Mouse (Mus musculus) left cerebral cortex, adult 8-10 months (tissue): ENCODE measurements around the gene Cisd3. TPM values are rescaled to one million over a fixed set of nuclear protein-coding genes. Genes with fewer than 3 reads are reported as not detected.

Source experiments
- microRNA-seq, 2 experiments: library from miRNA; unstranded; fragments of <30 nt; microRNA quantifications; one replicate each; pipeline ENCODE4 v1.2.0; 2022
- total RNA-seq, 4 experiments: library from RNA; stranded (reverse); gene quantifications; 2 replicates each; pipeline ENCODE4 v1.2.4; 2022

The Cisd3 gene
- total RNA-seq, 4 experiments from 2014 or later, result 44.0 to 61.2 (median 54.6) TPM

Small RNAs within 50 kb of the gene (microRNA-seq; reads per million reads assigned to microRNA genes)
- gene Gm24158 (0.66 to 1.1 reads per million in 2 experiments), gene Mir6927 (0.44 to 0.84 reads per million in 2 experiments)

Other genes starting within 250 kb of the Cisd3 start
- gene 4933428G20Rik, start 185.5 kb upstream of the Cisd3 start, total RNA-seq, result not detected
- gene Srcin1, start 109.6 kb upstream of the Cisd3 start, total RNA-seq, result 100 to 1,000 TPM; 255 to 270 (median 262) TPM
- 10 to 100 TPM; 65.6 to 80.8 (median 72.9) TPM for gene Epop, start 56.1 kb upstream of the Cisd3 start, total RNA-seq
- 100 to 1,000 TPM; 141 to 184 (median 161) TPM for gene Mllt6, start 22.4 kb upstream of the Cisd3 start, total RNA-seq
- 10 to 100 TPM; 35.3 to 39.6 (median 37.6) TPM for gene Pcgf2, start 14.7 kb downstream of the Cisd3 start, total RNA-seq
- gene Psmb3, start 17.6 kb downstream of the Cisd3 start, total RNA-seq, result 100 to 1,000 TPM; 117 to 140 (median 132) TPM
- 100 to 1,000 TPM; 109 to 123 (median 110) TPM for gene Pip4k2b, start 58.9 kb downstream of the Cisd3 start, total RNA-seq
- 10 to 100 TPM; 17.0 to 20.6 (median 19.1) TPM for gene Cwc25, start 80.7 kb downstream of the Cisd3 start, total RNA-seq
- gene 1700001P01Rik, start 90.1 kb downstream of the Cisd3 start, total RNA-seq, result 1 to 10 TPM in 1 of 4 experiments, under 1 TPM in 2, not detected in 1; 0.65 to 1.2 (median 0.84) TPM
- gene Rpl23, start 96.6 kb downstream of the Cisd3 start, total RNA-seq, result 100 to 1,000 TPM; 331 to 461 (median 392) TPM
- 100 to 1,000 TPM; 138 to 169 (median 155) TPM for gene Lasp1, start 113.2 kb downstream of the Cisd3 start, total RNA-seq
- 10 to 100 TPM; 73.0 to 83.2 (median 79.8) TPM for gene B230217C12Rik, start 155.0 kb downstream of the Cisd3 start, total RNA-seq
- 1 to 10 TPM; 2.1 to 3.2 (median 2.9) TPM for gene Fbxo47, start 198.3 kb downstream of the Cisd3 start, total RNA-seq